Mouse (Mus musculus): ENCODE results near the gene F11r. TPM values are rescaled to one million over a fixed set of nuclear protein-coding genes. Genes with fewer than 3 reads are reported as not detected.

Gene F11r
- total and polyA plus RNA-seq, 3 experiments: 0.74 to 1.6 (median 1.3) TPM

GRCm38 (mm10) chr1:171424638-171425037, 12.7 kb upstream of the F11r start:
- Histone ChIP-seq H3K4me3 (replicated peaks in 1 of 3; ENCODE audit: low read depth in 2 of 3, low read length in 2 of 3, poor library complexity in 1 of 3) (no peak overlapping the region), H3K36me3 (replicated peaks in 1 of 2; ENCODE audit: control insufficient read depth in 1 of 2, insufficient read depth in 1 of 2, low read length in 1 of 2) (peaks cover 7 to 18% of the 10 kb centered on the region in 2 experiments), H3K9me3 (replicated peaks; ENCODE audit: low read length) (no peaks in the 10 kb centered on the region), H3K79me2 (replicated peaks; ENCODE audit: control insufficient read depth, extremely low read depth, insufficient read depth, poor library complexity, severe bottlenecking) (no peaks in the 10 kb centered on the region), H3K9ac (ENCODE audit: insufficient read depth, low read depth) (no peak overlapping the region), H3K27ac (ENCODE audit: insufficient read depth, low read depth) (no peak overlapping the region), H3K4me1 (ENCODE audit: control insufficient read depth in 1 of 2, insufficient read depth in 2 of 2) (no peaks in the 10 kb centered on the region), H3K4me2 (ENCODE audit: insufficient read depth, low read depth, poor library complexity, severe bottlenecking) (no peak overlapping the region), H3K27me3 (replicated peaks) (no peaks in the 10 kb centered on the region)
- no peak for DNase-seq (ENCODE audit: extremely low read depth)
- in situ Hi-C loops (cut with MboI; ENCODE audit: low pct_ligation_motif_present, low pct_unique_long_range_greater_than_20kb, low sequenced_read_pairs): no loop called here
- TF ChIP-seq JUN (IDR thresholded peaks at IDR 0.05; ENCODE audit: insufficient read depth, low read depth, low read length) (no peak), MEF2A (IDR thresholded peaks at IDR 0.05; ENCODE audit: borderline replicate concordance, low read depth, low read length) (no peak), ZKSCAN1 (IDR thresholded peaks at IDR 0.05; ENCODE audit: borderline replicate concordance, low read depth, low read length) (no peak), USF2 (conservative IDR thresholded peaks at IDR 0.05; ENCODE audit: low read depth, low read length) (no peak), CHD2 (IDR thresholded peaks at IDR 0.05; ENCODE audit: low read length) (no peak)
- dilution Hi-C loops (cut with MboI; ENCODE audit: extremely low pct_ligation_motif_present, extremely low pct_unique_long_range_greater_than_20kb, low sequenced_read_pairs): no loop called here

GRCm38 (mm10) chr1:171425126-171425525, 12.2 kb upstream of the F11r start:
- H3K4me2 ChIP-seq (ENCODE audit: insufficient read depth, low read depth, poor library complexity, severe bottlenecking): no peak overlapping the region
- no peaks in the 10 kb centered on the region for H3K4me1 ChIP-seq (ENCODE audit: control insufficient read depth in 1 of 2, insufficient read depth in 2 of 2)
- no peak for DNase-seq (ENCODE audit: extremely low read depth)
- dilution Hi-C loops (cut with MboI; ENCODE audit: extremely low pct_ligation_motif_present, extremely low pct_unique_long_range_greater_than_20kb, low sequenced_read_pairs) (no loop called here), in situ Hi-C loops (cut with MboI; ENCODE audit: low pct_ligation_motif_present, low pct_unique_long_range_greater_than_20kb, low sequenced_read_pairs) (no loop called here)
- H3K36me3 ChIP-seq (replicated peaks in 1 of 2; ENCODE audit: control insufficient read depth in 1 of 2, insufficient read depth in 1 of 2, low read length in 1 of 2): peaks cover 4 to 13% of the 10 kb centered on the region in 2 experiments
- no peaks in the 10 kb centered on the region for H3K79me2 ChIP-seq (replicated peaks; ENCODE audit: control insufficient read depth, extremely low read depth, insufficient read depth, poor library complexity, severe bottlenecking)
- no peaks in the 10 kb centered on the region for H3K27me3 ChIP-seq (replicated peaks)
- H3K9ac ChIP-seq (ENCODE audit: insufficient read depth, low read depth): no peak overlapping the region
- H3K27ac ChIP-seq (ENCODE audit: insufficient read depth, low read depth): no peak overlapping the region
- no peaks in the 10 kb centered on the region for H3K9me3 ChIP-seq (replicated peaks; ENCODE audit: low read length)
- H3K4me3 ChIP-seq (replicated peaks in 1 of 3; ENCODE audit: low read depth in 2 of 3, low read length in 2 of 3, poor library complexity in 1 of 3): no peak overlapping the region
- TF ChIP-seq ZNF384 (IDR thresholded peaks at IDR 0.05; ENCODE audit: low read depth, low read length) (no peak), MXI1 (IDR thresholded peaks at IDR 0.05; ENCODE audit: low read depth, low read length) (no peak), UBTF (IDR thresholded peaks at IDR 0.05; ENCODE audit: low read depth, low read length) (no peak), TCF12 (IDR thresholded peaks at IDR 0.05; ENCODE audit: low read depth, low read length) (no peak), ZMIZ1 (IDR thresholded peaks at IDR 0.05; ENCODE audit: low read depth, low read length) (no peak), CTCF (conservative IDR thresholded peaks at IDR 0.05 in 1 of 2, IDR thresholded peaks at IDR 0.05 in 1 of 2; ENCODE audit: low read depth in 2 of 2, low read length in 2 of 2) (no peak), KAT2A (IDR thresholded peaks at IDR 0.05; ENCODE audit: insufficient replicate concordance, low read length) (no peak), SIN3A (IDR thresholded peaks at IDR 0.05; ENCODE audit: low read length) (no peak), MYC (IDR thresholded peaks at IDR 0.05; ENCODE audit: low read depth, low read length) (no peak), JUN (IDR thresholded peaks at IDR 0.05; ENCODE audit: insufficient read depth, low read depth, low read length) (no peak), CHD2 (IDR thresholded peaks at IDR 0.05; ENCODE audit: low read length) (no peak), NRF1 (IDR thresholded peaks at IDR 0.05; ENCODE audit: low read depth, low read length) (no peak), ELF1 (IDR thresholded peaks at IDR 0.05; ENCODE audit: low read depth, low read length) (no peak), MAZ (IDR thresholded peaks at IDR 0.05; ENCODE audit: low read depth, low read length) (no peak), ETS1 (conservative IDR thresholded peaks at IDR 0.05; ENCODE audit: low read depth, low read length) (no peak), CHD1 (IDR thresholded peaks at IDR 0.05; ENCODE audit: low read depth, low read length) (no peak), MAFK (IDR thresholded peaks at IDR 0.05; ENCODE audit: insufficient replicate concordance, low read length) (no peak), RCOR1 (conservative IDR thresholded peaks at IDR 0.05; ENCODE audit: low read depth, low read length) (no peak), POLR2A (IDR thresholded peaks at IDR 0.05; ENCODE audit: low read depth, low read length) (no peak)
